Mouse (Mus musculus) cerebral cortex, adult 2 months (tissue): Measurements from ENCODE around the gene Fndc7.

Experiments used
- WGBS: fragments of 180-500 bp; shearing (Covaris S2); methylation state at CpG from one replicate; pipeline ENCODE4 v1.1.7; 2018; 5-methylcytosine and 5-hydroxymethylcytosine counted together

Gene Fndc7

GRCm38 (mm10) chr3:108855864-108856263 lies 33.9 kb downstream of the Fndc7 start:
- 49% methylated on average over 10 of the region's 10 CpGs for WGBS

GRCm38 (mm10) chr3:108855371-108855770 lies 34.4 kb downstream of the Fndc7 start:
- WGBS: 28% methylated on average over 12 of the region's 12 CpGs

- WGBS: 90% methylated on average over 1 of the region's 1 CpGs
These were observed 36.5 kb downstream of the Fndc7 start for GRCm38 (mm10) chr3:108853266-108853665.

- 43% methylated on average over 6 of the region's 6 CpGs for WGBS
These were observed 37.7 kb downstream of the Fndc7 start for GRCm38 (mm10) chr3:108851996-108852697.

GRCm38 (mm10) chr3:108851554-108851953 lies 38.3 kb downstream of the Fndc7 start:
- 86% methylated on average over 3 of the region's 3 CpGs for WGBS

- WGBS: 93% methylated on average over 2 of the region's 2 CpGs
These were observed 38.7 kb downstream of the Fndc7 start for GRCm38 (mm10) chr3:108851075-108851474.

GRCm38 (mm10) chr3:108850506-108850905 lies 39.3 kb downstream of the Fndc7 start:
- 69% methylated on average over 3 of the region's 3 CpGs for WGBS

GRCm38 (mm10) chr3:108846616-108847015 lies 43.2 kb downstream of the Fndc7 start:
- 59% methylated on average over 3 of the region's 3 CpGs for WGBS

GRCm38 (mm10) chr3:108844521-108844920 lies 45.3 kb downstream of the Fndc7 start:
- 87% methylated on average over 5 of the region's 5 CpGs for whole genome bisulfite sequencing

- 92% methylated on average over 6 of the region's 6 CpGs for WGBS
These were observed 45.8 kb downstream of the Fndc7 start for GRCm38 (mm10) chr3:108844026-108844425.

- WGBS: 54% methylated on average over 4 of the region's 4 CpGs
These were observed 49.1 kb downstream of the Fndc7 start for GRCm38 (mm10) chr3:108840716-108841054.

GRCm38 (mm10) chr3:108840000-108840715 lies 49.6 kb downstream of the Fndc7 start, which contains the start of gene Stxbp3:
Stxbp3 (minus strand) TSS chr3:108840526.
- WGBS: 1% methylated on average over 56 of the region's 56 CpGs

- 2% methylated on average over 8 of the region's 8 CpGs for WGBS
These were observed 50.2 kb downstream of the Fndc7 start for GRCm38 (mm10) chr3:108839647-108839999.

GRCm38 (mm10) chr3:108838980-108839379 lies 50.8 kb downstream of the Fndc7 start:
- 76% methylated on average over 7 of the region's 7 CpGs for WGBS

GRCm38 (mm10) chr3:108836931-108837330 lies 52.9 kb downstream of the Fndc7 start:
- 90% methylated on average over 6 of the region's 6 CpGs for WGBS

GRCm38 (mm10) chr3:108833717-108834116 lies 56.1 kb downstream of the Fndc7 start:
- 96% methylated on average over 1 of the region's 1 CpGs for WGBS

- WGBS: 77% methylated on average over 6 of the region's 6 CpGs
These were observed 58.1 kb downstream of the Fndc7 start for GRCm38 (mm10) chr3:108831750-108832149.

GRCm38 (mm10) chr3:108830493-108830892 lies 59.3 kb downstream of the Fndc7 start:
- WGBS: 74% methylated on average over 11 of the region's 11 CpGs

- WGBS: 35% methylated on average over 4 of the region's 4 CpGs
These were observed 74.2 kb downstream of the Fndc7 start for GRCm38 (mm10) chr3:108815631-108816030.

GRCm38 (mm10) chr3:108810747-108811263 lies 79.0 kb downstream of the Fndc7 start:
- 54% methylated on average over 4 of the region's 4 CpGs for whole genome bisulfite sequencing

- WGBS: 50% methylated on average over 5 of the region's 5 CpGs
These were observed 84.2 kb downstream of the Fndc7 start for GRCm38 (mm10) chr3:108805622-108806021.
